Mouse (Mus musculus) thymus, adult 2 months (tissue): ENCODE measurements around the gene Pth1r.

Experiments used
- CTCF ChIP-seq: fragments of 200-500 bp; IDR thresholded peaks from 2 replicates; pipeline ENCODE4 v1.5.1; 2012; ENCODE audit warnings: mild to moderate bottlenecking, control low read depth, low read length, moderate library complexity, borderline replicate concordance; ENCODE audit not compliant: control insufficient read depth, poor library complexity, insufficient read depth; ENCODE audit errors: extremely low read depth
- POLR2A ChIP-seq: fragments of 200-500 bp; IDR thresholded peaks from 2 replicates; pipeline ENCODE4 v1.6.1; 2012; ENCODE audit warnings: mild to moderate bottlenecking, low read length, control low read depth, moderate library complexity; ENCODE audit not compliant: control insufficient read depth, poor library complexity, insufficient read depth; ENCODE audit errors: extremely low read depth

DNA sequence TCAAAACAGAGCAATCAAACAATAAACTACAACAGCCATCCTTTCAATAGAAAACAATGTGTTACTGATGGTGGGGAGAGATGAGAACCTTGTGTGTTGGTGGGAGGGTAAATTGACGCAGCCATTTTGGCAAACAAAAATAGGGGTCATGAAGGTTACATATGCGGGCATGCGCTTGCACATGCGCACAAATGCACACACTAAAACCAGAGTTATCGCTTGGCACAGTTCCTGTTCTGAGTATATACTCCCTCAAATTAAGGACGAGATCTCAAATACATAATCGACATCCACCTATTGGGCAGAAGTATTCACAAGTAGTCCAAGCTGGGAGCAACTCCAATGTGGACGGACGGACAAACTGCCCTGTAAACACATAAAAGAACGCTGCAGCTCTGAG lies 25.4 kb upstream of the Pth1r start:
- TF ChIP-seq CTCF = no peak
- TF ChIP-seq POLR2A = no peak
